In the genomic region with DNA sequence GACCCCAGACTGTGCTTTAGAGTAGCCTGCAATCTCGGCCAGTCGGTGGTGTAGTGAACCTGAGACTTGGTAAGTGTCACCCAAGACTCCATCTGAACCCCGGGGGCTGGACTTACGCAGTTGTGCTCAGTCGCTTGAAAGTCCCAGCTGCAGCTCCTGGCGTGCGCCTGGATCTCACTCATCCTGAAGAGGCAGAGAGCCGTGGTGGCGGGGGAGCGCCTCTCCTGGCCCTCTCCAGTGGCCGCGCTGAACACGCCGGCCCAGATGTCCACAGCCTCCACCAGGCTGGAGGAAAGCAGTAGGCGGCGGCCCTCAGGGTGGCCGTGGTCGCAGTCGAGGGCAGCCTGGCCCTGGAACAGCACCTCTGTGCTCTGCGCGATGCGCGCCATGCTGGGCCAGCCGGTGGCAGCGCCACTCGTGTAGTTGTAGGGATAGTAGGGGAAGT, we compare ENCODE assay signal across 7 mouse cellular contexts. TPM values are rescaled to one million over a fixed set of nuclear protein-coding genes. Genes with fewer than 3 reads are reported as not detected.
DNase-seq lines count a peak whose midpoint lies in the region; ATAC-seq and TF ChIP-seq lines count a peak whose summit lies in the region.

No protein-coding gene starts in this region.

- H3K4me1 ChIP-seq in E14TG2a.4 (replicated peaks; ENCODE audit: low read depth, low read length): peaks cover 46% of the 10 kb centered on the region
- peaks cover 7% of the 10 kb centered on the region; the same call in 1 of the 2 replicates for H3K4me1 ChIP-seq in embryonic facial prominence, embryonic 14.5 days (ENCODE audit: control insufficient read depth, insufficient read depth, low read length)
- peaks cover 26% of the 10 kb centered on the region for H3K4me1 ChIP-seq in heart, embryonic 15.5 days (replicated peaks)

- H3K4me2 ChIP-seq in embryonic facial prominence, embryonic 14.5 days (ENCODE audit: low read depth, low read length): peak overlapping the region; percentile 97
- H3K4me2 ChIP-seq in heart, embryonic 15.5 days: peak overlapping the region; percentile 96

- peaks cover 64% of the 10 kb centered on the region for H3K27me3 ChIP-seq in E14TG2a.4 (ENCODE audit: insufficient read depth, low read length)
- H3K27me3 ChIP-seq in embryonic facial prominence, embryonic 14.5 days (replicated peaks; ENCODE audit: control insufficient read depth, insufficient read depth, low read length): peaks cover 46% of the 10 kb centered on the region
- H3K27me3 ChIP-seq in heart, embryonic 15.5 days: peaks cover 62% of the 10 kb centered on the region

- H3K36me3 ChIP-seq in E14TG2a.4 (ENCODE audit: insufficient read depth, low read length): no peaks in the 10 kb centered on the region
- H3K36me3 ChIP-seq in embryonic facial prominence, embryonic 14.5 days (ENCODE audit: control insufficient read depth, insufficient read depth, low read length): no peaks in the 10 kb centered on the region
- H3K36me3 ChIP-seq in heart, embryonic 15.5 days: no peaks in the 10 kb centered on the region

- WGBS in embryonic facial prominence, embryonic 14.5 days: under 1% methylated on average over 21 of the region's 26 CpGs
- WGBS in heart, embryonic 15.5 days: 0% methylated on average over 26 of the region's 26 CpGs

- H3K4me3 ChIP-seq in E14TG2a.4 (replicated peaks; ENCODE audit: low read length): peak overlapping the region; percentile 87
- peak overlapping the region; percentile 74 for H3K4me3 ChIP-seq in embryonic facial prominence, embryonic 14.5 days (ENCODE audit: low read depth, low read length)
- H3K4me3 ChIP-seq in heart, embryonic 15.5 days: peak overlapping the region; percentile 70

- ATAC-seq in embryonic facial prominence, embryonic 14.5 days (ENCODE audit: low read depth): peak; percentile 6; the same call in 1 of the 2 replicates
- ATAC-seq in heart, embryonic 15.5 days (replicated peaks; ENCODE audit: insufficient number of reproducible peaks, insufficient read depth, low FRiP score, low read depth): peak; percentile 7; the same call in 1 of the 2 replicates

- H3K9ac ChIP-seq in embryonic facial prominence, embryonic 14.5 days (ENCODE audit: low read depth, low read length): peak overlapping the region; percentile 74
- H3K9ac ChIP-seq in heart, embryonic 15.5 days: peak overlapping the region; percentile 67

- no peaks in the 10 kb centered on the region for H3K9me3 ChIP-seq in E14TG2a.4 (ENCODE audit: low read length)
- H3K9me3 ChIP-seq in embryonic facial prominence, embryonic 14.5 days (ENCODE audit: control insufficient read depth, low read length): no peaks in the 10 kb centered on the region
- H3K9me3 ChIP-seq in heart, embryonic 15.5 days (replicated peaks): no peaks in the 10 kb centered on the region

- H3K27ac ChIP-seq in embryonic facial prominence, embryonic 14.5 days (replicated peaks; ENCODE audit: low read depth, low read length): no peak overlapping the region
- H3K27ac ChIP-seq in heart, embryonic 15.5 days: 0 out of 2 replicates have a peak overlapping the region, but pooled peaks have one; percentile 31

- peak; percentile 35 for DNase-seq in Muller cell, postnatal 12 days (ENCODE audit: inconsistent ontology term)
- DNase-seq in embryonic facial prominence, embryonic 14.5 days (ENCODE audit: low spot score): peak; percentile 36
- DNase-seq in left cerebral cortex, adult 8-10 months (ENCODE audit: low spot score in 2 of 2): peak; percentile 31 to 35
- DNase-seq in lung, postnatal 4 days: peak; percentile 66 to 81
- DNase-seq in right cerebral cortex, adult 18-20 months: peak; percentile 59

- TF ChIP-seq CTCF in E14TG2a.4 (conservative IDR thresholded peaks at IDR 0.05; ENCODE audit: low read length): no peak

RNA-seq across cellular contexts. Expression of a gene that starts 1.2 kb away (rescaled TPM):
- polyA plus RNA-seq in embryonic facial prominence, embryonic 14.5 days (2014; fragmentation: Nextera tagmentation; extraction: Ambion mirVana): 3.7 and 4.3 TPM in 2 replicates
- polyA plus RNA-seq in heart, embryonic 15.5 days (2015; fragmentation: Nextera tagmentation; extraction: Ambion mirVana): 2.9 and 3.5 TPM in 2 replicates
- total RNA-seq in left cerebral cortex, adult 8-10 months (2022): 10 to 100 TPM; 32.6 to 44.3 (median 38.4) TPM
